Mouse (Mus musculus) brown adipose tissue, adult 24 weeks (tissue): ENCODE measurements around the gene Eftud2. TPM values are rescaled to one million over a fixed set of nuclear protein-coding genes. Genes with fewer than 3 reads are reported as not detected.

Experiments used
- H3K27ac ChIP-seq: fragments of 200-500 bp; replicated peaks from 2 replicates; pipeline ENCODE4 v1.5.1; 2012; ENCODE audit warnings: low read depth, mild to moderate bottlenecking, low read length
- H3K4me1 ChIP-seq: fragments of 200-500 bp; 2 replicates; pipeline ENCODE4 v1.6.1; 2012; ENCODE audit warnings: low read length, mixed read lengths; ENCODE audit not compliant: control insufficient read depth, insufficient read depth, insufficient read length
- H3K4me3 ChIP-seq: fragments of 200-500 bp; 2 replicates; pipeline ENCODE4 v1.5.1; 2012; ENCODE audit warnings: low read depth, mild to moderate bottlenecking, low read length, moderate library complexity; ENCODE audit not compliant: insufficient read depth
- polyA plus RNA-seq: library from polyadenylated mRNA; stranded (reverse); fragments of >200 nt; gene quantifications from 2 replicates; pipeline ENCODE4 v1.2.4, GENCODE M21; 2012; ENCODE audit not compliant: missing spikeins, insufficient read depth, insufficient read length

The Eftud2 gene
- polyA plus RNA-seq, 1 experiment, result 32.6 TPM

- peak overlapping the region; percentile 39 for H3K4me3 ChIP-seq
- no peak overlapping the region for H3K27ac ChIP-seq
- H3K4me1 ChIP-seq, result no peaks in the 10 kb centered on the region
Observed at GRCm38 (mm10) chr11:102893015-102893651, 12.3 kb upstream of the Eftud2 start.

- no peak overlapping the region for H3K27ac ChIP-seq
Observed at GRCm38 (mm10) chr11:102890096-102890495, 9.3 kb upstream of the Eftud2 start.

GRCm38 (mm10) chr11:102888135-102888534, 7.3 kb upstream of the Eftud2 start:
- no peak overlapping the region for H3K4me3 ChIP-seq
- no peak overlapping the region for H3K27ac ChIP-seq

More at GRCm38 (mm10) chr11:102890096-102890495, 9.3 kb upstream of the Eftud2 start:
- no peak overlapping the region for H3K4me3 ChIP-seq
- H3K4me1 ChIP-seq, result no peaks in the 10 kb centered on the region

GRCm38 (mm10) chr11:102887433-102887832, 6.6 kb upstream of the Eftud2 start:
- no peaks in the 10 kb centered on the region for H3K4me1 ChIP-seq
- no peak overlapping the region for H3K27ac ChIP-seq

More at GRCm38 (mm10) chr11:102888135-102888534, 7.3 kb upstream of the Eftud2 start:
- no peaks in the 10 kb centered on the region for H3K4me1 ChIP-seq

GRCm38 (mm10) chr11:102884616-102885219, 3.9 kb upstream of the Eftud2 start, which contains the start of gene Fam187a:
TSS of gene Fam187a (plus strand) at chr11:102885169.
- Histone ChIP-seq H3K4me3 (no peak within 1 kb of the TSS), H3K4me1 (0 out of 2 replicates have a peak, but pooled peaks cover 2% of the 10 kb centered on the region), H3K27ac (no peak within 1 kb of the TSS)

More at GRCm38 (mm10) chr11:102887433-102887832, 6.6 kb upstream of the Eftud2 start:
- H3K4me3 ChIP-seq, result no peak overlapping the region

GRCm38 (mm10) chr11:102881314-102882198, 771 bp upstream of the Eftud2 start:
- Histone ChIP-seq H3K4me3 (peak overlapping the region; percentile 76), H3K27ac (no peak overlapping the region)

GRCm38 (mm10) chr11:102879558-102879957, 1.2 kb downstream of the Eftud2 start:
- Histone ChIP-seq H3K27ac (no peak overlapping the region), H3K4me1 (0 out of 2 replicates have a peak, but pooled peaks cover 2% of the 10 kb centered on the region), H3K4me3 (no peak overlapping the region)

More at GRCm38 (mm10) chr11:102881314-102882198, 771 bp upstream of the Eftud2 start:
- H3K4me1 ChIP-seq, result 0 out of 2 replicates have a peak, but pooled peaks cover 2% of the 10 kb centered on the region

GRCm38 (mm10) chr11:102874801-102875334, 5.9 kb downstream of the Eftud2 start:
- Histone ChIP-seq H3K4me3 (no peak overlapping the region), H3K4me1 (no peaks in the 10 kb centered on the region)

GRCm38 (mm10) chr11:102864272-102864671, 16.5 kb downstream of the Eftud2 start:
- no peak overlapping the region for H3K27ac ChIP-seq
- no peak overlapping the region for H3K4me3 ChIP-seq
- H3K4me1 ChIP-seq, result no peaks in the 10 kb centered on the region

More at GRCm38 (mm10) chr11:102874801-102875334, 5.9 kb downstream of the Eftud2 start:
- no peak overlapping the region for H3K27ac ChIP-seq

GRCm38 (mm10) chr11:102859933-102860332, 20.9 kb downstream of the Eftud2 start:
- Histone ChIP-seq H3K27ac (no peak overlapping the region), H3K4me1 (no peaks in the 10 kb centered on the region), H3K4me3 (no peak overlapping the region)

GRCm38 (mm10) chr11:102858951-102859350, 21.8 kb downstream of the Eftud2 start:
- Histone ChIP-seq H3K27ac (no peak overlapping the region), H3K4me3 (no peak overlapping the region), H3K4me1 (no peaks in the 10 kb centered on the region)

GRCm38 (mm10) chr11:102855941-102856340, 24.8 kb downstream of the Eftud2 start:
- Histone ChIP-seq H3K4me3 (no peak overlapping the region), H3K4me1 (no peaks in the 10 kb centered on the region), H3K27ac (no peak overlapping the region)

GRCm38 (mm10) chr11:102853760-102854159, 27.0 kb downstream of the Eftud2 start:
- Histone ChIP-seq H3K4me3 (no peak overlapping the region), H3K4me1 (no peaks in the 10 kb centered on the region), H3K27ac (no peak overlapping the region)

GRCm38 (mm10) chr11:102851883-102852282, 28.9 kb downstream of the Eftud2 start:
- no peaks in the 10 kb centered on the region for H3K4me1 ChIP-seq
- H3K27ac ChIP-seq, result no peak overlapping the region
- no peak overlapping the region for H3K4me3 ChIP-seq

- no peak overlapping the region for H3K4me3 ChIP-seq
- H3K27ac ChIP-seq, result no peak overlapping the region
- H3K4me1 ChIP-seq, result no peaks in the 10 kb centered on the region
Observed at GRCm38 (mm10) chr11:102845926-102846325, 34.9 kb downstream of the Eftud2 start.
